ENCODE assay signal across 8 mouse cellular contexts in the genomic region with DNA sequence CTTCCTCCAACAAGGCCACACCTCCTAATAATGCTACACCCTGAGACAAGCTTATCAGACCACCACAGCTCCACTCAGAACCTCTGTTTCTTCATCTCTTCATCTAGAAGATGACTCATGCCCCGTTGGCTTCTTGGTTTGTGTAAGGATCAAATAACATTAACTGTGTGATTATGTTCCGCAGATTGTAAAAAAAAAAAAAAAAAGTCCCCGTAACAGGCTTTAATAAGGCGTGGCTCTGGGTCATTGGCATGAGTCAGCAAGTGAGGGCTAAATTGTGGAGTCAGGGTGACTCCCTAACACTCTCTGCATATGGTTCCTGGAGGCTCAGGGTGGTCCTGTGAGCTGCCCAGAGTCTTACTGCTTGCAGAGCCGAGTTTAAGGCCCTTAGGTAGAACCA. TPM values are rescaled to one million over a fixed set of nuclear protein-coding genes. Genes with fewer than 3 reads are reported as not detected.
DNase-seq lines count a peak whose midpoint lies in the region; ATAC-seq and TF ChIP-seq lines count a peak whose summit lies in the region.

No protein-coding gene starts in this region.

- no peaks in the 10 kb centered on the region; the same call in 1 of the 2 replicates for H3K27me3 ChIP-seq in liver, embryonic 13.5 days

- peak overlapping the region; percentile 32 for H3K4me2 ChIP-seq in liver, embryonic 13.5 days

- H3K36me3 ChIP-seq in liver, embryonic 13.5 days, result no peaks in the 10 kb centered on the region

- peak overlapping the region; percentile 61 for H3K27ac ChIP-seq in liver, embryonic 13.5 days
- H3K27ac ChIP-seq in left cerebral cortex, adult 2 months, result no peak overlapping the region

- no peaks in the 10 kb centered on the region for H3K9me3 ChIP-seq in liver, embryonic 13.5 days (replicated peaks)

- ATAC-seq in liver, embryonic 13.5 days (ENCODE audit: low read depth), result peak; percentile 72

- H3K9ac ChIP-seq in liver, embryonic 13.5 days, result 0 out of 2 replicates have a peak overlapping the region, but pooled peaks have one; percentile 16

- peaks cover 50% of the 10 kb centered on the region for H3K4me1 ChIP-seq in liver, embryonic 13.5 days (replicated peaks)

- intact Hi-C loops in left cerebral cortex, adult 2 months (cut with DNase I), result no loop called here

- 7% methylated on average over 5 of the region's 5 CpGs for WGBS in liver, embryonic 13.5 days (ENCODE audit: insufficient replicate concordance)

- peak; percentile 55 for DNase-seq in adrenal gland, adult 2 months
- DNase-seq in adrenal gland, adult 8-10 months, result no peak
- peak; percentile 55 for DNase-seq in urinary bladder, postnatal 14 days (ENCODE audit: low spot score)
- DNase-seq in urinary bladder, postnatal 4 days (ENCODE audit: low spot score in 2 of 2), result no peak
- DNase-seq in liver, embryonic 13.5 days, result peak; percentile 53
- no peak for DNase-seq in spleen, adult 18-20 months
- DNase-seq in left cerebral cortex, adult 2 months (ENCODE audit: extremely low spot score in 1 of 2, low spot score in 2 of 2), result no peak
- no peak for DNase-seq in layer of hippocampus, postnatal 25 days (ENCODE audit: extremely low spot score in 1 of 2, low spot score in 1 of 2)

- no peak overlapping the region for H3K4me3 ChIP-seq in liver, embryonic 13.5 days (replicated peaks)
- no peak overlapping the region for H3K4me3 ChIP-seq in left cerebral cortex, adult 2 months

- no peak for TF ChIP-seq CTCF in left cerebral cortex, adult 2 months (IDR thresholded peaks at IDR 0.05)

RNA-seq across cellular contexts. Expression of gene Myh9, which starts 39.7 kb away (rescaled TPM):
- total RNA-seq in adrenal gland, adult 2 months (2021), result 100 to 1,000 TPM; 280 to 306 TPM
- polyA plus RNA-seq in adrenal gland, adult 2 months (2012; rRNA removed), result 45.4 and 51.9 TPM in 2 replicates
- 100 to 1,000 TPM; 304 to 366 (median 340) TPM for total RNA-seq in adrenal gland, adult 8-10 months (2022)
- polyA plus RNA-seq in liver, embryonic 13.5 days (2015; fragmentation: Nextera tagmentation; extraction: Ambion mirVana), result 18.3 and 22.2 TPM in 2 replicates
- 10 to 100 TPM; 81.2 to 91.4 TPM for total RNA-seq in left cerebral cortex, adult 2 months (2021)
- 10 to 100 TPM; 75.0 to 90.2 TPM for total RNA-seq in layer of hippocampus, postnatal 25 days (2021)

RNA-seq across cellular contexts. Expression of gene Txn2, which starts 47.1 kb away (rescaled TPM):
- 100 to 1,000 TPM; 538 to 652 TPM for total RNA-seq in adrenal gland, adult 2 months (2021)
- polyA plus RNA-seq in adrenal gland, adult 2 months (2012; rRNA removed), result 1,033 and 1,131 TPM in 2 replicates
- 100 to 1,000 TPM; 548 to 745 (median 627) TPM for total RNA-seq in adrenal gland, adult 8-10 months (2022)
- 235 and 238 TPM in 2 replicates for polyA plus RNA-seq in liver, embryonic 13.5 days (2015; fragmentation: Nextera tagmentation; extraction: Ambion mirVana)
- total RNA-seq in left cerebral cortex, adult 2 months (2021), result 100 to 1,000 TPM; 139 to 143 TPM
- total RNA-seq in layer of hippocampus, postnatal 25 days (2021), result 100 to 1,000 TPM; 115 to 140 TPM

Comparison
In these comparisons a context has a peak if more than half of its experiments do, and no peak if none do; other contexts are left out.
1. DNase-seq: peak in adrenal gland, adult 2 months (single experiment), urinary bladder, postnatal 14 days (single experiment) and liver, embryonic 13.5 days (single experiment); none in adrenal gland, adult 8-10 months (single experiment), urinary bladder, postnatal 4 days (0 of 2), spleen, adult 18-20 months (0 of 2), left cerebral cortex, adult 2 months (0 of 2) and layer of hippocampus, postnatal 25 days (0 of 2).